Mouse (Mus musculus) bone marrow, adult 2 months (tissue): ENCODE results near the gene Rpl14.
A peak's percentile ranks its signal among the peaks of the same experiment; 100 is the strongest.

Experiments used
- CTCF ChIP-seq: fragments of 200-500 bp; IDR thresholded peaks from 2 replicates; pipeline ENCODE4 v1.5.1; 2011; ENCODE audit warnings: low read length, control low read depth; ENCODE audit not compliant: control insufficient read depth, insufficient read depth
- POLR2A ChIP-seq: fragments of 200-500 bp; IDR thresholded peaks from 2 replicates; pipeline ENCODE4 v1.6.1; 2011; ENCODE audit warnings: low read depth, mild to moderate bottlenecking, control low read depth, low read length, borderline replicate concordance; ENCODE audit not compliant: control insufficient read depth

DNA sequence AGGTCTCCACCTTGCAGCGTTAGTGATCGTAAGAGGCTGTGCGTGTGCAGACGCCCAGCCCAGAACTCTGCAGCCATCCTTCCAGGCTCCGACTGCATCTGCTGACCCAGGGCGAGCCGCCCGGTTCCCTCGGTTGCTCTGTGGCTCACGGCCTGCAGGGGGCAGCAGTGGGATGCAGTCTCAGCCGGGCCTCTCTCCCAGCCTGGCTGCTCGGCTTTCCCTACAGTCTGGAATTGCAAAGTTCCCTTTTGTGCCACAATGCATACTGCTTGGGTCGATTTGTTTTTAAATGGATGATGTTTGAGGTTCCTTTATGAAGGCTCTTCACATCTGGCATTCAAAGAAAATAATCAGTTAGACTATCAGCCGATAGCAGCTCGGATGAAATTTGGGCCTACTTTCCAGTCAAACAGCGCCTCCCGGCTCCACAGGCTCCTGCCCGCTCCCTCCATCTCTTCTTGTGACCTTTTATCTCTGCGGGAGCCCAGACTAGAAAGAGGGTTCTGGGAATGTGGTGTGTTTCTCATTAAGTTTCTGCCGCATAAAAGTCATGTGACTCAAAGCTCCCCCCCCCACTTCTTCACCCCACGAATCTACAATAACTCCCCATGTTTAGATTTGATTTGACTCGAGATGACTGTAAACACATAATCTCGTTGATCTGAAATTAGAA lies 31.7 kb downstream of the Rpl14 start:
- TF ChIP-seq CTCF = peak; percentile 85
- no peak for TF ChIP-seq POLR2A
